Mouse (Mus musculus): Measurements from ENCODE around the gene A4galt. TPM values are rescaled to one million over a fixed set of nuclear protein-coding genes. Genes with fewer than 3 reads are reported as not detected.
"Not testable (repeated sequence)": the region's sequence is repeated elsewhere in the genome, so short reads cannot be mapped to it uniquely, and the experiment has no call there.

A4galt gene
- polyA plus RNA-seq, 1 experiment from 2014 or later, result 2.3 TPM

GRCm38 (mm10) chr15:83274237-83274636 is 22.7 kb upstream of the A4galt start:
- not testable (repeated sequence) for H3K4me1 ChIP-seq (replicated peaks; ENCODE audit: control insufficient read depth, insufficient read depth, low read length); H3K4me2 ChIP-seq (ENCODE audit: low read depth, low read length); H3K9ac ChIP-seq (ENCODE audit: low read length); H3K9me3 ChIP-seq (ENCODE audit: control insufficient read depth, low read length); H3K27ac ChIP-seq (ENCODE audit: low read length); H3K36me3 ChIP-seq (ENCODE audit: control insufficient read depth, insufficient read depth, low read length); H3K4me3 ChIP-seq (ENCODE audit: low read length); H3K27me3 ChIP-seq (ENCODE audit: control insufficient read depth, insufficient read depth, low read depth, low read length)
- peak; percentile 45; the same call in 1 of the 2 replicates for ATAC-seq (ENCODE audit: low read depth)

DNA sequence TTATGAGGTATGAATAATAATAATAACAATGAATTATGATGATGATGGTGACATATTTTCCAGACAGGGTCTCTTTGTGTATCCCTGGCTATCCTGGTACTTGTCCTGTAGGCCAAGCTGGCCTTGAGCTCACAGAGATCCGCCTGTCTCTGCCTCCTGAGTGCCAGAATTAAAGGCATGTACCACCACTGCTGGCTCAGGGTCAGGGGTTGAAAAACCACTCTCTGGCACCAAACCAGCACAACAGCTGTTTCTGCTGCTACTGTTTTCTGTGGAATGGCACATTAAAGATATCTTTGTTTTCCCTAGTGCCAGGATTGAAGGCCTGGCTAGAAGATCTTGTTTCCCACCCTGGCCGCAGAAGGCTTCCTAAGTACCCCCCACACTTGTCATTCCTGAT is 21.4 kb upstream of the A4galt start:
- Histone ChIP-seq H3K4me1 (replicated peaks; ENCODE audit: control insufficient read depth, insufficient read depth, low read length) (no peaks in the 10 kb centered on the region), H3K9me3 (ENCODE audit: control insufficient read depth, low read length) (no peaks in the 10 kb centered on the region), H3K36me3 (ENCODE audit: control insufficient read depth, insufficient read depth, low read length) (no peaks in the 10 kb centered on the region), H3K4me2 (ENCODE audit: low read depth, low read length) (no peak overlapping the region), H3K27ac (ENCODE audit: low read length) (no peak overlapping the region), H3K9ac (ENCODE audit: low read length) (no peak overlapping the region), H3K27me3 (ENCODE audit: control insufficient read depth, insufficient read depth, low read depth, low read length) (no peaks in the 10 kb centered on the region), H3K4me3 (ENCODE audit: low read length) (no peak overlapping the region)
- 83% methylated on average over 2 of the region's 2 CpGs for WGBS
- ATAC-seq (ENCODE audit: low read depth), result no peak

GRCm38 (mm10) chr15:83271221-83271620 is 19.6 kb upstream of the A4galt start:
- not testable (repeated sequence) for H3K27me3 ChIP-seq (ENCODE audit: control insufficient read depth, insufficient read depth, low read depth, low read length); H3K9me3 ChIP-seq (ENCODE audit: control insufficient read depth, low read length); H3K4me3 ChIP-seq (ENCODE audit: low read length); H3K9ac ChIP-seq (ENCODE audit: low read length); ATAC-seq (ENCODE audit: low read depth); H3K36me3 ChIP-seq (ENCODE audit: control insufficient read depth, insufficient read depth, low read length); H3K4me2 ChIP-seq (ENCODE audit: low read depth, low read length); H3K27ac ChIP-seq (ENCODE audit: low read length); H3K4me1 ChIP-seq (replicated peaks; ENCODE audit: control insufficient read depth, insufficient read depth, low read length)
- WGBS, result 18% methylated on average over 9 of the region's 9 CpGs

DNA sequence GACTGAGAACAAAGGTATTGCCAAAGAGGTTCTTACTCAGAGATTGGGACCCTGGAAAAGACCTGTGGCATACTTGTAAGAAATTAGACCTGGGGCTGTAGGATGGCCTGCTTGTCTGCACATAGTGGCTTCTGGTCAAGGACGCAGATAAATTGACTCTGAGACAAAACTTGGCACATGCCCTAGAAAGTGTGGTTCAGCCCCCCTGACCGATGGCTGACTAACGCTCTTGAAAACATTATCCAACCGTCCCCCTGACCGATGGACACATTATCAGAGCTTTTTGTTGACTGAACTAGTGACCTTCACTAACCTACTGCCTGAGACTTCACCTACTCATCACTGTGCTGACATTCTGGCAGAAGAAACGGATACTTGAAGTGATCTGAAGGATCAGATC is 18.4 kb upstream of the A4galt start:
- not testable (repeated sequence) for H3K27ac ChIP-seq (ENCODE audit: low read length); H3K36me3 ChIP-seq (ENCODE audit: control insufficient read depth, insufficient read depth, low read length); H3K9me3 ChIP-seq (ENCODE audit: control insufficient read depth, low read length); H3K4me2 ChIP-seq (ENCODE audit: low read depth, low read length); H3K27me3 ChIP-seq (ENCODE audit: control insufficient read depth, insufficient read depth, low read depth, low read length); H3K4me3 ChIP-seq (ENCODE audit: low read length); H3K9ac ChIP-seq (ENCODE audit: low read length); ATAC-seq (ENCODE audit: low read depth); H3K4me1 ChIP-seq (replicated peaks; ENCODE audit: control insufficient read depth, insufficient read depth, low read length)
- WGBS, result 41% methylated on average over 6 of the region's 6 CpGs

DNA sequence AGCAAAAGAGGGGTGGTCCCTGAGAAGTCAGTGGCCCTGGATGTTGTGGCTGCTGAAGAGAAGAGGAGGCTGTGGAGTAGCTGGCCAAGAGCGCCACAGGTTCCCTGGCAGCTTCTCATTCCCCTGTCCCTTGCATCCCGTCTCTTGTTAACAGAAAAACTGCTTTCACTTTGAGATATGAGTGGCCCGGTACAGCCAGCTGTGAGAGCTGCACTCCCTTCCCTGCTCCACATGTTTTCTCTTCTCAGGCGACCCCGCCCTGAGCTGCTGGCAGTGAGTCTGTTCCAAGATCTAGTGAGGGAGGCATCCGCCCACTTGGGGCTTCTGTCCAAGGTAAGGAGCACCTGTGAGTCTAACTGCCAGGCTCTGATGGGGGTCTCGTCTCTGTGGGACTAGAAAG is 16.9 kb upstream of the A4galt start:
- H3K36me3 ChIP-seq (ENCODE audit: control insufficient read depth, insufficient read depth, low read length); H3K9ac ChIP-seq (ENCODE audit: low read length); ATAC-seq (ENCODE audit: low read depth); H3K4me3 ChIP-seq (ENCODE audit: low read length); H3K4me1 ChIP-seq (replicated peaks; ENCODE audit: control insufficient read depth, insufficient read depth, low read length); H3K9me3 ChIP-seq (ENCODE audit: control insufficient read depth, low read length); H3K27me3 ChIP-seq (ENCODE audit: control insufficient read depth, insufficient read depth, low read depth, low read length); H3K27ac ChIP-seq (ENCODE audit: low read length); H3K4me2 ChIP-seq (ENCODE audit: low read depth, low read length): not testable (repeated sequence)
- 32% methylated on average over 6 of the region's 7 CpGs for WGBS

DNA sequence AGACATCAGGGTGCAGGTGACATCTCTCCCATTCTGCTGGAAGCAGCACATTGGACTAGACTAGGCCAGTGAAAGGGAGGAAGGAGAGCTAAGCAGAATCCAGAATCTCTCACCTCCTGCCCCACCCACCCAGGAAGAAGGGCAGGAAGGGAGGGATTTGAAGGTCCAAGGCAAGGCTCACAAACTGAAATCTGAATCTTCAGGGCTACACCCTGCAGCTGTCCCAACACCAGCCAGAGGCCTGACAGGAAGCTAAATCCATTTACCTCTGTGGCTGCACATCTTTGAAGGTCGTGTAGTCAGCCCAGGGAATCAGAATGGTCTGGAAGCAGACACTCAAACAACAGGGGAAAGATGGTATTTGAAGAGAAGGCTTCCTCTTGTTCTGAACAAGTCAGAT is 13.7 kb upstream of the A4galt start:
- no peak for ATAC-seq (ENCODE audit: low read depth)
- Histone ChIP-seq H3K27ac (ENCODE audit: low read length) (no peak overlapping the region), H3K4me3 (ENCODE audit: low read length) (no peak overlapping the region), H3K9me3 (ENCODE audit: control insufficient read depth, low read length) (no peaks in the 10 kb centered on the region), H3K9ac (ENCODE audit: low read length) (no peak overlapping the region), H3K4me2 (ENCODE audit: low read depth, low read length) (no peak overlapping the region), H3K4me1 (replicated peaks; ENCODE audit: control insufficient read depth, insufficient read depth, low read length) (no peaks in the 10 kb centered on the region), H3K27me3 (ENCODE audit: control insufficient read depth, insufficient read depth, low read depth, low read length) (no peaks in the 10 kb centered on the region), H3K36me3 (ENCODE audit: control insufficient read depth, insufficient read depth, low read length) (no peaks in the 10 kb centered on the region)
- WGBS, result 4% methylated on average over 1 of the region's 1 CpGs

DNA sequence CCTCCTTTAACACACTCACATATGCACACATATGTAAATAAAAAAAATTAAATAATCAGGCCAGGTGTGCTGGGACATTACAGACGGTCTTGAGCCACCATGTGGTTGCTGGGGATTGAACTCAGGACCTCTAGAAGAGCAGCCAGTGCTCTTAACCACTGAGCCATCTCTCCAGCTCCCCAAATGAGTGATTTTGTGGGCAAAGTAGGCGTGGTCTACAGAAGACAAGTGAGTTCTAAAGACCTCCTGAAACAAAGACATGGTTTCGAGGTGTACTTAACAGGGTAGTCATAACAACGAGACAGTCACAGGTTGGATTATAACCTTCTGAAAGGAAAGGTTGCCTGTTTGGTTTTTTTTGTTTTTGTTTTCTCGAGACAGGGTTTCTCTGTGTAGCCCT is 11.8 kb upstream of the A4galt start:
- Histone ChIP-seq H3K4me1 (replicated peaks; ENCODE audit: control insufficient read depth, insufficient read depth, low read length) (no peaks in the 10 kb centered on the region), H3K36me3 (ENCODE audit: control insufficient read depth, insufficient read depth, low read length) (no peaks in the 10 kb centered on the region), H3K4me3 (ENCODE audit: low read length) (no peak overlapping the region), H3K9ac (ENCODE audit: low read length) (no peak overlapping the region), H3K27me3 (ENCODE audit: control insufficient read depth, insufficient read depth, low read depth, low read length) (no peaks in the 10 kb centered on the region), H3K9me3 (ENCODE audit: control insufficient read depth, low read length) (no peaks in the 10 kb centered on the region), H3K4me2 (ENCODE audit: low read depth, low read length) (no peak overlapping the region), H3K27ac (ENCODE audit: low read length) (no peak overlapping the region)
- no peak for ATAC-seq (ENCODE audit: low read depth)
- 74% methylated on average over 5 of the region's 5 CpGs for WGBS

- no peak for ATAC-seq (ENCODE audit: low read depth)
- H3K4me2 ChIP-seq (ENCODE audit: low read depth, low read length), result peak overlapping the region; percentile 36
- WGBS, result 50% methylated on average over 13 of the region's 13 CpGs
Measured at GRCm38 (mm10) chr15:83257906-83258305, 6.3 kb upstream of the A4galt start.

DNA sequence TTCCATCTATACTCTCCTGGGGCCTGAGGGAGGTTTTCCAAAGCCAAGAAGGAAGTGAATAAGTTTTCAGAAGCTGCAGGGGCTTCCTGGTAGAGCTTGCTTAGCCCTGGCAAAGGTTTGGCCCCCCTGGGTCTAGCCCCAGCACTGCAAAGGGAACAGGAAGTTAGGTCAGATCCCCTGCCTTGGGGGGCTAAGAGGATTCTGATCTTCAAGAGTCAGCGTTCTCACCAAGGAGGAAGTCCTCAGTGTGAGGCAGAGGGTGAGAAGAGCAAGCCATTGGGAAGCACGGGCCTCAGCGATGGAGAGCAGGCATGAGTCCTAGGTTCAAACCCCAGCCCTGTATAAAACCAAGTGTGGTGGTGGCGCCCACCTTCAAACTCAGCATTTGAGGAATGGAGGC is 4.9 kb upstream of the A4galt start:
- no peaks in the 10 kb centered on the region for H3K36me3 ChIP-seq (ENCODE audit: control insufficient read depth, insufficient read depth, low read length)
- H3K9ac ChIP-seq (ENCODE audit: low read length), result no peak overlapping the region
- no peak overlapping the region for H3K4me3 ChIP-seq (ENCODE audit: low read length)
- no peak overlapping the region for H3K4me2 ChIP-seq (ENCODE audit: low read depth, low read length)
- H3K9me3 ChIP-seq (ENCODE audit: control insufficient read depth, low read length), result 0 out of 2 replicates have a peak, but pooled peaks cover 2% of the 10 kb centered on the region
- ATAC-seq (ENCODE audit: low read depth), result no peak
- H3K27me3 ChIP-seq (ENCODE audit: control insufficient read depth, insufficient read depth, low read depth, low read length), result peaks cover 9% of the 10 kb centered on the region
- no peaks in the 10 kb centered on the region; the same call in 1 of the 2 replicates for H3K4me1 ChIP-seq (replicated peaks; ENCODE audit: control insufficient read depth, insufficient read depth, low read length)
- no peak overlapping the region for H3K27ac ChIP-seq (ENCODE audit: low read length)
- WGBS, result 81% methylated on average over 4 of the region's 4 CpGs

More at GRCm38 (mm10) chr15:83257906-83258305, 6.3 kb upstream of the A4galt start:
- no peak overlapping the region for H3K9ac ChIP-seq (ENCODE audit: low read length)
- no peaks in the 10 kb centered on the region for H3K27me3 ChIP-seq (ENCODE audit: control insufficient read depth, insufficient read depth, low read depth, low read length)
- no peak overlapping the region for H3K27ac ChIP-seq (ENCODE audit: low read length)
- no peaks in the 10 kb centered on the region; the same call in 1 of the 2 replicates for H3K4me1 ChIP-seq (replicated peaks; ENCODE audit: control insufficient read depth, insufficient read depth, low read length)
- H3K36me3 ChIP-seq (ENCODE audit: control insufficient read depth, insufficient read depth, low read length), result no peaks in the 10 kb centered on the region
- 0 out of 2 replicates have a peak, but pooled peaks cover 2% of the 10 kb centered on the region for H3K9me3 ChIP-seq (ENCODE audit: control insufficient read depth, low read length)
- H3K4me3 ChIP-seq (ENCODE audit: low read length), result no peak overlapping the region

GRCm38 (mm10) chr15:83255944-83256343 is 4.4 kb upstream of the A4galt start:
- 75% methylated on average over 7 of the region's 7 CpGs for whole genome bisulfite sequencing
- Histone ChIP-seq H3K4me1 (replicated peaks; ENCODE audit: control insufficient read depth, insufficient read depth, low read length) (peaks cover under 1% of the 10 kb centered on the region), H3K4me2 (ENCODE audit: low read depth, low read length) (no peak overlapping the region), H3K9ac (ENCODE audit: low read length) (no peak overlapping the region), H3K9me3 (ENCODE audit: control insufficient read depth, low read length) (0 out of 2 replicates have a peak, but pooled peaks cover 2% of the 10 kb centered on the region), H3K4me3 (ENCODE audit: low read length) (no peak overlapping the region), H3K36me3 (ENCODE audit: control insufficient read depth, insufficient read depth, low read length) (no peaks in the 10 kb centered on the region), H3K27me3 (ENCODE audit: control insufficient read depth, insufficient read depth, low read depth, low read length) (peaks cover 15% of the 10 kb centered on the region), H3K27ac (ENCODE audit: low read length) (no peak overlapping the region)
- ATAC-seq (ENCODE audit: low read depth), result no peak
